Mouse (Mus musculus): ENCODE results near the gene Fth1. TPM values are rescaled to one million over a fixed set of nuclear protein-coding genes. Genes with fewer than 3 reads are reported as not detected.
A peak's percentile ranks its signal among the peaks of the same experiment; 100 is the strongest.
"Not testable (repeated sequence)": the region's sequence is repeated elsewhere in the genome, so short reads cannot be mapped to it uniquely, and the experiment has no call there.

Fth1 gene
- total and polyA plus RNA-seq, 3 experiments, result 2,797 to 3,430 (median 2,956) TPM

- no peak overlapping the region for H3K27ac ChIP-seq
- H3K4me1 ChIP-seq (ENCODE audit: control insufficient read depth, insufficient read depth, low read length), result no peaks in the 10 kb centered on the region
- TF ChIP-seq EP300 (IDR thresholded peaks at IDR 0.05; ENCODE audit: insufficient read depth, low read depth, low read length) (no peak), CTCF (IDR thresholded peaks at IDR 0.05) (no peak), POLR2A (IDR thresholded peaks at IDR 0.05; ENCODE audit: insufficient read depth, low read depth, low read length) (no peak)
- intact Hi-C loops (cut with DNase I), result no loop called here
- 49% methylated on average over 2 of the region's 2 CpGs for WGBS
- H3K36me3 ChIP-seq (ENCODE audit: control insufficient read depth, insufficient read depth, low read length), result no peaks in the 10 kb centered on the region
- no peak overlapping the region for H3K9ac ChIP-seq (ENCODE audit: low read depth, low read length)
- no peaks in the 10 kb centered on the region for H3K27me3 ChIP-seq (ENCODE audit: control insufficient read depth, insufficient read depth, low read length)
- no peak overlapping the region for H3K4me3 ChIP-seq
- H3K79me2 ChIP-seq (replicated peaks; ENCODE audit: control insufficient read depth, insufficient read depth, low read length), result no peaks in the 10 kb centered on the region
- DNase-seq, result no peak
These were observed 14.1 kb upstream of the Fth1 start for GRCm38 (mm10) chr19:9966096-9966867.

- no peak for DNase-seq
- intact Hi-C loops (cut with DNase I), result no loop called here
- Histone ChIP-seq H3K9ac (ENCODE audit: low read depth, low read length) (no peak overlapping the region), H3K27me3 (ENCODE audit: control insufficient read depth, insufficient read depth, low read length) (no peaks in the 10 kb centered on the region), H3K27ac (no peak overlapping the region), H3K79me2 (replicated peaks; ENCODE audit: control insufficient read depth, insufficient read depth, low read length) (no peaks in the 10 kb centered on the region), H3K36me3 (ENCODE audit: control insufficient read depth, insufficient read depth, low read length) (no peaks in the 10 kb centered on the region), H3K4me3 (no peak overlapping the region), H3K4me1 (ENCODE audit: control insufficient read depth, insufficient read depth, low read length) (no peaks in the 10 kb centered on the region)
- TF ChIP-seq EP300 (IDR thresholded peaks at IDR 0.05; ENCODE audit: insufficient read depth, low read depth, low read length) (no peak), POLR2A (IDR thresholded peaks at IDR 0.05; ENCODE audit: insufficient read depth, low read depth, low read length) (no peak), CTCF (IDR thresholded peaks at IDR 0.05) (no peak)
- 90% methylated on average over 10 of the region's 10 CpGs for WGBS
These were observed 12.2 kb upstream of the Fth1 start for GRCm38 (mm10) chr19:9968081-9968787.

- H3K4me3 ChIP-seq; H3K36me3 ChIP-seq (ENCODE audit: control insufficient read depth, insufficient read depth, low read length); H3K9ac ChIP-seq (ENCODE audit: low read depth, low read length); H3K27ac ChIP-seq; intact Hi-C loops (cut with DNase I); H3K27me3 ChIP-seq (ENCODE audit: control insufficient read depth, insufficient read depth, low read length); H3K4me1 ChIP-seq (ENCODE audit: control insufficient read depth, insufficient read depth, low read length); H3K79me2 ChIP-seq (replicated peaks; ENCODE audit: control insufficient read depth, insufficient read depth, low read length): not testable (repeated sequence)
- 19% methylated on average over 2 of the region's 2 CpGs for WGBS
- DNase-seq, result peak in 1 of 2 experiments; percentile 60
These were observed 5.5 kb upstream of the Fth1 start for GRCm38 (mm10) chr19:9974853-9975252.

- no peak for DNase-seq
- 87% methylated on average over 10 of the region's 10 CpGs for WGBS
- TF ChIP-seq CTCF (IDR thresholded peaks at IDR 0.05), result no peak
- TF ChIP-seq POLR2A (IDR thresholded peaks at IDR 0.05; ENCODE audit: insufficient read depth, low read depth, low read length), result no peak
- no peak for TF ChIP-seq EP300 (IDR thresholded peaks at IDR 0.05; ENCODE audit: insufficient read depth, low read depth, low read length)
- no peak overlapping the region for H3K9ac ChIP-seq (ENCODE audit: low read depth, low read length)
- peaks cover 13% of the 10 kb centered on the region for H3K4me1 ChIP-seq (ENCODE audit: control insufficient read depth, insufficient read depth, low read length)
- intact Hi-C loops (cut with DNase I), result no loop called here
- no peak overlapping the region for H3K4me3 ChIP-seq
- H3K36me3 ChIP-seq (ENCODE audit: control insufficient read depth, insufficient read depth, low read length), result no peaks in the 10 kb centered on the region
- peak overlapping the region; percentile 7 for H3K27ac ChIP-seq
- no peaks in the 10 kb centered on the region for H3K79me2 ChIP-seq (replicated peaks; ENCODE audit: control insufficient read depth, insufficient read depth, low read length)
- H3K27me3 ChIP-seq (ENCODE audit: control insufficient read depth, insufficient read depth, low read length), result no peaks in the 10 kb centered on the region
These were observed 3.3 kb upstream of the Fth1 start for GRCm38 (mm10) chr19:9977085-9977484.

GRCm38 (mm10) chr19:9978431-9978951, 1.9 kb upstream of the Fth1 start:
- H3K79me2 ChIP-seq (replicated peaks; ENCODE audit: control insufficient read depth, insufficient read depth, low read length), result 0 out of 2 replicates have a peak, but pooled peaks cover 1% of the 10 kb centered on the region
- no peaks in the 10 kb centered on the region; the same call in 1 of the 2 replicates for H3K36me3 ChIP-seq (ENCODE audit: control insufficient read depth, insufficient read depth, low read length)
- TF ChIP-seq EP300 (IDR thresholded peaks at IDR 0.05; ENCODE audit: insufficient read depth, low read depth, low read length) (peak; percentile 56), POLR2A (IDR thresholded peaks at IDR 0.05; ENCODE audit: insufficient read depth, low read depth, low read length) (no peak)
- H3K27ac ChIP-seq, result peak overlapping the region; percentile 94
- intact Hi-C loops (cut with DNase I), result no loop called here
- H3K4me1 ChIP-seq (ENCODE audit: control insufficient read depth, insufficient read depth, low read length), result peaks cover 13% of the 10 kb centered on the region
- 9% methylated on average over 5 of the region's 5 CpGs for WGBS
- H3K27me3 ChIP-seq (ENCODE audit: control insufficient read depth, insufficient read depth, low read length), result no peaks in the 10 kb centered on the region
- H3K9ac ChIP-seq (ENCODE audit: low read depth, low read length), result no peak overlapping the region
- peak; percentile 88 to 89 for DNase-seq
- H3K4me3 ChIP-seq, result no peak overlapping the region

GRCm38 (mm10) chr19:9979156-9979555, 1.2 kb upstream of the Fth1 start:
- H3K9ac ChIP-seq (ENCODE audit: low read depth, low read length), result no peak overlapping the region
- no peaks in the 10 kb centered on the region for H3K27me3 ChIP-seq (ENCODE audit: control insufficient read depth, insufficient read depth, low read length)
- H3K36me3 ChIP-seq (ENCODE audit: control insufficient read depth, insufficient read depth, low read length), result peaks cover 6% of the 10 kb centered on the region
- peaks cover 15% of the 10 kb centered on the region for H3K4me1 ChIP-seq (ENCODE audit: control insufficient read depth, insufficient read depth, low read length)
- TF ChIP-seq EP300 (IDR thresholded peaks at IDR 0.05; ENCODE audit: insufficient read depth, low read depth, low read length), result no peak
- no peak for TF ChIP-seq POLR2A (IDR thresholded peaks at IDR 0.05; ENCODE audit: insufficient read depth, low read depth, low read length)
- no peak for TF ChIP-seq CTCF (IDR thresholded peaks at IDR 0.05)
- no peak for DNase-seq
- 94% methylated on average over 2 of the region's 2 CpGs for WGBS
- intact Hi-C loops (cut with DNase I), result no loop called here
- H3K4me3 ChIP-seq, result no peak overlapping the region
- H3K27ac ChIP-seq, result peak overlapping the region; percentile 94
- H3K79me2 ChIP-seq (replicated peaks; ENCODE audit: control insufficient read depth, insufficient read depth, low read length), result 0 out of 2 replicates have a peak, but pooled peaks cover 1% of the 10 kb centered on the region

Data from heart, adult 2 months (tissue).